Mouse (Mus musculus) heart, embryonic 10.5 days (tissue): ENCODE measurements at regions not wholly inside any gene's neighbourhood (a gene's known extent, or its start where the extent isn't known, plus 50 kb on each side); places are given as distances from the start of the nearest gene placed in this dataset.

ENCODE experiments used
- DNase-seq: peaks from one replicate; pipeline ENCODE4 v3.0.0-alpha.2; 2017; ENCODE audit warnings: low spot score
- H3K27ac ChIP-seq: fragments of 300-500 bp; sonication (generic); 2 replicates; pipeline ENCODE4 v1.5.1; 2016; ENCODE audit warnings: mild to moderate bottlenecking
- H3K27me3 ChIP-seq: fragments of 300-500 bp; sonication (generic); 2 replicates; pipeline ENCODE4 v1.6.1; 2016; ENCODE audit warnings: mild to moderate bottlenecking; ENCODE audit not compliant: poor library complexity, insufficient read depth, severe bottlenecking
- H3K36me3 ChIP-seq: fragments of 300-500 bp; sonication (generic); 2 replicates; pipeline ENCODE4 v1.6.1; 2016; ENCODE audit warnings: mild to moderate bottlenecking, moderate library complexity
- H3K4me1 ChIP-seq: fragments of 300-500 bp; sonication (generic); 2 replicates; pipeline ENCODE4 v1.6.1; 2016; ENCODE audit warnings: mild to moderate bottlenecking
- H3K4me3 ChIP-seq: fragments of 300-500 bp; sonication (generic); 2 replicates; pipeline ENCODE4 v1.5.1; 2016; ENCODE audit warnings: mild to moderate bottlenecking, moderate library complexity
- H3K9me3 ChIP-seq: fragments of 300-500 bp; sonication (generic); 2 replicates; pipeline ENCODE4 v1.6.1; 2016; ENCODE audit warnings: mild to moderate bottlenecking, moderate library complexity
- WGBS: fragments of 180-500 bp; shearing (Covaris S2); methylation state at CpG from one replicate; pipeline ENCODE4 v1.1.7; 2016; 5-methylcytosine and 5-hydroxymethylcytosine counted together

GRCm38 (mm10) chr12:54396952-54397351, 193.3 kb upstream of the Egln3 start:
- Histone ChIP-seq H3K27ac (no peak overlapping the region), H3K36me3 (no peaks in the 10 kb centered on the region), H3K9me3 (no peaks in the 10 kb centered on the region), H3K4me1 (no peaks in the 10 kb centered on the region; the same call in 1 of the 2 replicates), H3K4me3 (no peak overlapping the region), H3K27me3 (no peaks in the 10 kb centered on the region)
- DNase-seq, result no peak

DNA sequence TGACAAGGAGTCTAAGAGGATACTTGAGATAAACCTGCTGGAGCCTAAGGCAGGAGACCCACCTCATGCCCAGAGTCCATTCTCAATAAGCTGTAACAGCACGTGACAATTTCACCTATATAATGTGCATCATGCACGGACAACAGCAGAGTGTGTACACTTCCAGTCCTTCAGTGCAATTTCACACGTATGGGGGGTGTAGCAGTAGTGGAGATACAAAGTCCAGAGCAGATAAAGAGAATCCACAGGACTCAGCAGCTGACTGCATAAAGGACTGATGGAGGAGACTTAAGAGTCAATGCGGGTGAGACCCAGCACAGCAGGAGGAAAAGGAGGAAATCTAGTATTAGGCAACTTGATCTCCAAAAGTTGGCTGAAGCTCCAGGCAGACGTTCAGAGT, 192.7 kb upstream of the Egln3 start:
- no peak for DNase-seq
- no peaks in the 10 kb centered on the region for H3K27me3 ChIP-seq
- no peak overlapping the region for H3K27ac ChIP-seq
- H3K4me1 ChIP-seq, result no peaks in the 10 kb centered on the region; the same call in 1 of the 2 replicates
- H3K36me3 ChIP-seq, result no peaks in the 10 kb centered on the region
- no peak overlapping the region for H3K4me3 ChIP-seq
- no peaks in the 10 kb centered on the region for H3K9me3 ChIP-seq
- WGBS, result 48% methylated on average over 5 of the region's 5 CpGs

DNA sequence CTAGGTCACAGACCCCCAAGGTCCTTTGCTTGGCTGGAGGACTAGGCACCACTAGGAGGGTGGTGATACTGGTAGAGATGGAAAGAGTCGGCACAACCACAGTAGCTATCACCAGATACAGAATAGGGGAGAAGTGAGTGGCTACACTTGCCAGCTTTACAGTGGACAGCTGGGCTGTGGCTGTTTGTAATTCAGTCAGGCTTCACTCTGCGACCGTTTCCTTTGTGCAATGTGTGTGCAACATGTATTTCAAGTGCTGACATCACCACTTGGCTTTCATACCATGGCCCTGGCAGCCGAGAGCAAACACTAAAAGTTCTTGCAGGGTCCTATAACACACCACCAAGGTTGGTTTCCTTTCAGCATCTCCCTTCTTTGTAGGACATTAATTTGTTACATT, 181.7 kb upstream of the Egln3 start:
- no peak for DNase-seq
- Histone ChIP-seq H3K36me3 (no peaks in the 10 kb centered on the region), H3K4me3 (no peak overlapping the region), H3K27me3 (no peaks in the 10 kb centered on the region), H3K9me3 (no peaks in the 10 kb centered on the region), H3K27ac (no peak overlapping the region), H3K4me1 (no peaks in the 10 kb centered on the region)
- 49% methylated on average over 4 of the region's 4 CpGs for WGBS

GRCm38 (mm10) chr12:54384116-54384515, 180.5 kb upstream of the Egln3 start:
- 49% methylated on average over 3 of the region's 3 CpGs for WGBS

GRCm38 (mm10) chr12:54382965-54383364, 179.3 kb upstream of the Egln3 start:
- Histone ChIP-seq H3K27ac (no peak overlapping the region), H3K27me3 (no peaks in the 10 kb centered on the region), H3K36me3 (no peaks in the 10 kb centered on the region), H3K9me3 (no peaks in the 10 kb centered on the region), H3K4me3 (no peak overlapping the region), H3K4me1 (no peaks in the 10 kb centered on the region)
- no peak for DNase-seq
- 96% methylated on average over 2 of the region's 2 CpGs for WGBS

More at GRCm38 (mm10) chr12:54384116-54384515, 180.5 kb upstream of the Egln3 start:
- no peaks in the 10 kb centered on the region for H3K36me3 ChIP-seq
- H3K9me3 ChIP-seq, result no peaks in the 10 kb centered on the region
- no peaks in the 10 kb centered on the region for H3K27me3 ChIP-seq
- no peak overlapping the region for H3K27ac ChIP-seq
- H3K4me3 ChIP-seq, result no peak overlapping the region
- DNase-seq, result no peak
- H3K4me1 ChIP-seq, result no peaks in the 10 kb centered on the region

- Histone ChIP-seq H3K9me3 (no peaks in the 10 kb centered on the region), H3K4me3 (no peak overlapping the region), H3K36me3 (no peaks in the 10 kb centered on the region), H3K27me3 (no peaks in the 10 kb centered on the region), H3K4me1 (no peaks in the 10 kb centered on the region), H3K27ac (no peak overlapping the region)
- DNase-seq, result no peak
- 91% methylated on average over 6 of the region's 6 CpGs for WGBS
Observed at GRCm38 (mm10) chr12:54382061-54382460, 178.4 kb upstream of the Egln3 start.

DNA sequence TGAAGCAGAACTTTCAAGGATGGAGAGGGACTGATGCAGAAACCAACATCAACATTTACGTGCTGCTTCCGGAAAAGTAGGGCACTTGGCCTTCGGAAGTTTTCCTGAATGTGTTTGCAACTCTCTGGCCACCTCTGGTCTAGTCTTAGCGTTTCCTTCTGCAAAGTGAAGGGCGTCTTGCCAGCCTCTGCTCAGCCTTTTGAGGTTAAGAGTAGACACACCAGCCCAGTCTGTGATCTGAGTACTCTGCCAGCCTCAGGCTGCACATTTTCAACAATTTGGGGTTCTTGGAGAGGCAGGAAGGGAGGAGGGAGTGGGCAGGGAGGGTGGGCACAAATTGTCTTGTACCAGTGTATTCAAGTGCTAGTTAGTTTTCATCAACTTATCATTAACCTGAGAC, 176.7 kb upstream of the Egln3 start:
- no peaks in the 10 kb centered on the region for H3K9me3 ChIP-seq
- H3K27me3 ChIP-seq, result no peaks in the 10 kb centered on the region
- H3K36me3 ChIP-seq, result no peaks in the 10 kb centered on the region
- H3K4me1 ChIP-seq, result no peaks in the 10 kb centered on the region
- no peak for DNase-seq
- no peak overlapping the region for H3K27ac ChIP-seq
- WGBS, result 82% methylated on average over 5 of the region's 5 CpGs
- no peak overlapping the region for H3K4me3 ChIP-seq

DNA sequence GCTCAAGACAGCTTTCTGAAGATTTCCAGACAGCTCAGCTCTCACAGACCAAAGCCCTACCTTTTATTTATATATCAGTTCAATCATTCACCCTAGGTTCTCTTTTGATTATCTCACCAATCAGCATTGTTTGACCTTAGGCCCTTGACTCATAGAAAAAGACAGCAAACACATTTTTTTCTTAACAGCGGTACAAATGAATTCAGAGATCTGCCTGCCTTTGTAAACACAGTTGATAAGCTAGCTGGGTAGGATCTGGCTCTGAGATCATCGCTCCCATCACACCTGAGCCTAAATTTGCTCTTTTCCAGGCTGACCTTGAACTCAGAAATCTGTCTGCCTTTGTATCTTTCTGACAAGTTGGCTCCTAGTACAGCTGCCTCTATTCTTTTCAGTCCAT, 174.9 kb upstream of the Egln3 start:
- DNase-seq, result no peak
- WGBS, result 83% methylated on average over 2 of the region's 2 CpGs
- Histone ChIP-seq H3K4me1 (no peaks in the 10 kb centered on the region), H3K9me3 (no peaks in the 10 kb centered on the region), H3K27me3 (no peaks in the 10 kb centered on the region), H3K36me3 (no peaks in the 10 kb centered on the region), H3K4me3 (no peak overlapping the region), H3K27ac (no peak overlapping the region)

DNA sequence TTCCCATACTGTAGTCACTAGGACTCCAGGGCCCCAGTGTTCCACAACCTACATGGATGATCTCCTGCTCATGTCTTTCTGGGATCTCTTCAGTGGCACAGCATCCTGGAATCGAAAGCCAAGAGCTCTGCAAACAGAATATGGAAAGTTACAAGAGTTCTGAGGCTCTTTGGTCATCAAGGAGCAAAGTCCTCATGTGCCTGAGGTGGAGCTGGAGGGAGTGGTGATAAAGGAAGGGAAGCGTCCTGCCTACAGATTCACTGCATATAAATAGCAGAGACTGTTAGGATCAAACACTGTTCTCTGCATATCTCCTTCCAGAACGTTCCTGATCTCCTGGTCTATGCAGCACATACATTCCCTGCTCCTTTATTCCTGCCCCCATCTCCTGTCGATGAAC, 170.4 kb upstream of the Egln3 start:
- Histone ChIP-seq H3K4me1 (no peaks in the 10 kb centered on the region), H3K27me3 (no peaks in the 10 kb centered on the region), H3K9me3 (no peaks in the 10 kb centered on the region), H3K4me3 (no peak overlapping the region), H3K36me3 (no peaks in the 10 kb centered on the region), H3K27ac (no peak overlapping the region)
- no peak for DNase-seq
- WGBS, result 62% methylated on average over 4 of the region's 4 CpGs

DNA sequence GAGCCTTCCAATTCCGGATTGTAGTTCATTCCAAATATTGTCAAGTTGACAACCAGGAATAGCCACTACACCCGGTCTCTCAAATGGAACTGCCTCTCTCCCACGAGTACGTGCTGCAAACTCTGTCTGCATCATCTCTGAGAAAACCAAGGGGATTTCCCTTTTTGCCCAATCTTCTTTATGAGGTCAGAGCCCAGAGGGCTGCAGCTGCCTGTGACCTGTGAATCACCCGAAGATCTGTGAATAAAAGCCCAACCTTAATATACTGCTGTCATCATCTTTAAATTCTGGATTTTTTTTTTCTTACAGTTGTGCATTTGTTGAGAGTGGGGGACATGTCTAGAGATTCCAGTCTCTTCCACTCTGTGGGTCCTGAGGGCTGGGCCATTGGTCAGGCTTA, 165.6 kb upstream of the Egln3 start:
- no peaks in the 10 kb centered on the region for H3K36me3 ChIP-seq
- WGBS, result 73% methylated on average over 5 of the region's 5 CpGs

DNA sequence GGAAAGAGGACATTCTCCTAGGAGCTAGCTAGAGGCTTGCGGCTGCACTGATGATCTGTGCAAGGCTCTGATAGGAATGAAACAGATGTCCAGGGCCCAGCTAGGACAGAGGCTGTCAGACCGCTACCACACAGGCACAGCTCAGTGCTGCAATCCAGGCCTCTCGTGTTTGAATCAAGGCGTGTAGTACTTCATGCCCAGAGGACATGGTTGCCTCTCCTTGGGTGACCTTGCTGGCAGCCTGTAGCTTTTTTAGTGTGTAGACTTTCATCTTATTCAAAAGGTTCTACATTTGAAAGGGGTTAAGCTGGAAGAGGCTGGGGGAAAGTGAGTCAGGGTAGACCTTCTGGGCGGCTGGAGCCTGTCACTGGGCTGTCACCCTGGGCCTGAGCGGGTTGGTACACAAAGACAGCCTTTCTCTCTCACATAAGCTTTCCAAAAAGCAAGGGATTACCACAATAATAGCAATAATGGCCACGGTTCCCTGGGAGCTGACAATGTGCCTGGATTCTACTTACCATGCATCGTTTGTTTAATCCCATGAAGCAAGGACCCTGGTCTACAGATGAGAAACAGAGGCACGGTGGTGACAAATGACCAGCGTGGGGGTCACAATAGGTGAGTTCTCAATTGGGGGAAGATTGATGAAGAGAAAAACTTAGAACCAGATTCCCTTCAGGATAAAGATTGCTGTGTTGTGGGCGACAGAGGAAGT, 160.9 kb upstream of the Egln3 start:
- Histone ChIP-seq H3K27ac (no peak overlapping the region), H3K4me3 (no peak overlapping the region), H3K9me3 (no peaks in the 10 kb centered on the region), H3K4me1 (no peaks in the 10 kb centered on the region), H3K36me3 (no peaks in the 10 kb centered on the region), H3K27me3 (no peaks in the 10 kb centered on the region)
- 76% methylated on average over 11 of the region's 11 CpGs for WGBS
- DNase-seq, result no peak

More for the DNA sequence above, 165.6 kb upstream of the Egln3 start:
- Histone ChIP-seq H3K9me3 (no peaks in the 10 kb centered on the region), H3K4me3 (no peak overlapping the region), H3K4me1 (no peaks in the 10 kb centered on the region), H3K27ac (no peak overlapping the region), H3K27me3 (no peaks in the 10 kb centered on the region)
- no peak for DNase-seq

DNA sequence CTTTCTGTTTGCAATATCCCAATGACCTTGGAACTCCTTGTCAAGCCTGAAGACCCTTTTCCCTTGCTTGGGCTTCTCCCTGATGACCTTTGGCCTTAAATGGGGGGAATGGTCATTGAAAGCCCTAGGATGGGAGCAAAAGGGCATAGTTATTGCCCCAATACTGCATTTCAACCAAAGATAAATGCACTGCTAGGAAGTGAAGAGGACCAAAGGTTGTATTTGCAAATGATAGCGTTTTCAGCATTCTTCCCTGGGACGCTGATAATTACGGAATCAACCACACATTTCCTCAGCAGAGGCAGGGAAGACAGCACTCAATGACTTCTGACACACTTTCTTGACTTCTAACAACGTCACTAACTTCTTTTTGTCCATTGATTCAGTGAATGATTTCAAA, 158.1 kb upstream of the Egln3 start:
- DNase-seq, result no peak
- Histone ChIP-seq H3K9me3 (no peaks in the 10 kb centered on the region), H3K4me1 (no peaks in the 10 kb centered on the region), H3K27ac (no peak overlapping the region), H3K27me3 (no peaks in the 10 kb centered on the region), H3K36me3 (no peaks in the 10 kb centered on the region), H3K4me3 (no peak overlapping the region)
- WGBS, result 83% methylated on average over 4 of the region's 4 CpGs

GRCm38 (mm10) chr12:54354187-54354586, 150.5 kb upstream of the Egln3 start:
- H3K4me3 ChIP-seq, result no peak overlapping the region
- H3K9me3 ChIP-seq, result no peaks in the 10 kb centered on the region
- H3K27ac ChIP-seq, result 0 out of 2 replicates have a peak overlapping the region, but pooled peaks have one; percentile 30
- no peak for DNase-seq
- H3K4me1 ChIP-seq, result peaks cover 15% of the 10 kb centered on the region; the same call in 1 of the 2 replicates
- WGBS, result 44% methylated on average over 6 of the region's 6 CpGs
- no peaks in the 10 kb centered on the region for H3K27me3 ChIP-seq
- H3K36me3 ChIP-seq, result no peaks in the 10 kb centered on the region

GRCm38 (mm10) chr12:54353694-54354093, 150.0 kb upstream of the Egln3 start:
- Histone ChIP-seq H3K27ac (no peak overlapping the region), H3K4me3 (no peak overlapping the region), H3K36me3 (no peaks in the 10 kb centered on the region), H3K4me1 (peaks cover 15% of the 10 kb centered on the region; the same call in 1 of the 2 replicates), H3K9me3 (no peaks in the 10 kb centered on the region), H3K27me3 (no peaks in the 10 kb centered on the region)
- DNase-seq, result no peak
- 70% methylated on average over 7 of the region's 7 CpGs for WGBS
